Mouse (Mus musculus): Measurements from ENCODE around the gene Leprot.

The Leprot gene

DNA sequence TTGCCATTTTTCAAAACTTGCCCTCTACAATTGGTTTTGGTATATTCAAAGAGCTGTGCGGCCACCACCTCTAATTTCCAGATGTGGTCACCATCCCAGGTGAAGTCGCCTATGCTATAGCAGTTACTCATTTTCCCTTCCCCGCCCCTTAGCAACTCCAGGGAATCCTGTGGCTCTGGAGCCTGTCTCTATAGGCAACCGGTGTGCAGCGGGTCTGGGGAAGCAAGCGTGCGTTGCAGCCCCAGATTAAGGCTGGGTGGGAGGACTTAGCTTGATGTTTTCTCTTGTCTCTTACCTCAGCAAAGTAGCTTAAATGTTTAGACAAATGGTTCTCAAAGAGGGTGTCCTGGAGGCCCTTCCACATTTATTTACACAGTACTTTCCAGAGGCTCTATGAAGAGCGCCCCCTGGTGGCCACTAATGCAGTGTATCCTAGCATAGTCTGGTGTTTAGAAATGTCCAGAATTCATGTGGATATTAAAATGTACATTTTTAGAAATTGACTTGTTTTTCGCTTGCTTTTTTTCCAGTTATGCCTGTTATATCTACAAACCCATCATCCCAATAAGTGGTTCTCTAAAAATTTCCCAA is 16.7 kb downstream of the Leprot start:
- no peak for DNase-seq (ENCODE audit: low spot score)

DNA sequence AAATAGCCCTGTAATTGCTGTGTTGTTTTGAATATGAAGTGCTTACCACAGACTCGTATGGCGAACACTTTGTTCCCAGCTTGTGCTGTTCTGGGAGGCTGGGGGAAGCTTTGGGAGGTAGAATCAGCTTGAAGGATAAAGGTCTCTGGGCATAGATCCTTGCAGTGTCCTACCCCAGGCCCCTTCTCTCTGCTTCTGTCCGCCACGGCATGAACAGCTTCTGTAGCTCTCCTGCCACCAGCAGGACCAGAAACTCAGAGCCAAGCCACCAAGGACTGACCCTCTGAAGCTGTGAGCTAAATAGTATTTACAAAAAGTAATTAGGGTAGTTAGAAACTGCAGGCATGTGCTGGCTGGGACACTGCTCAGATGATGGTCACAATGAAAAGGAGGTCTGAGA is 17.2 kb downstream of the Leprot start:
- DNase-seq (ENCODE audit: low spot score), result no peak

DNA sequence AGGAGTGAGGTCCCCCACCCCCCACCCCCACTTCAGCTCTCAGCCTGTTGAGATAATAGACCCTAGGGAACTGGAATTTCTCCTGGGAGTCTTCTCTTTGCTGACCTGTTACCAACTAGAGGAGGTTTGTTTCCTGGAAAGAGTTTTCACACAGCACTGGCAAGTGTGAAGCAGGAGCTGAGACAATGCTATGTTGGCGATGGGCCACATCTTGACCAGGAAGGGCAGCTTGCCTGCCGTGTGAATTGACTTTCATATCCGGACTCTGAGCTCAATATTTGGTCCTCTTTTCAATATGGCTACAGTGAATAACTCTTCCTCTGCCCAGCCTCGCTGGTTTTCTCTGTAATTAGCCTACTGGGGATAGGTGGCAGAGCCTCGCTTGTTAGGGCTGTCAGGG is 21.6 kb downstream of the Leprot start:
- DNase-seq (ENCODE audit: low spot score), result no peak

DNA sequence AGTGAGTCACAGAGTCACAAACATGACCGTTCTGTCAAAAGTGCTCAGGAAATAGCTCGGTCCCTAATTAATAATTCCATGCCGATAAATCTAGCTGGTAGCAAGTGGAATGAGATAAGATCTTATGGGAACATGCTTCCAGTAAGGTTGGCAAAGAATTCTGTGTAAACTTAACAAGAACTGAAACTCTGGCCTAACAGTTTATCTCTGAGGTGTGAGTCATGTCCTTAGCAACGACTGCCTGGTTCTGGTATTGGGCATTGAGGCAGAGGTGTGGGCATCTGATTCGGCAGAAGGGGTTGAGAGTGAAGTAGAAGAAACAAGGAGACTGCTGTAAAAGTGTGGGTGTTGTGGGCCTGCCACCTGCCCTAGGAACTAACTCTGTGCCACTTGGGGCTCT is 22.3 kb downstream of the Leprot start:
- no peak for DNase-seq (ENCODE audit: low spot score)

DNA sequence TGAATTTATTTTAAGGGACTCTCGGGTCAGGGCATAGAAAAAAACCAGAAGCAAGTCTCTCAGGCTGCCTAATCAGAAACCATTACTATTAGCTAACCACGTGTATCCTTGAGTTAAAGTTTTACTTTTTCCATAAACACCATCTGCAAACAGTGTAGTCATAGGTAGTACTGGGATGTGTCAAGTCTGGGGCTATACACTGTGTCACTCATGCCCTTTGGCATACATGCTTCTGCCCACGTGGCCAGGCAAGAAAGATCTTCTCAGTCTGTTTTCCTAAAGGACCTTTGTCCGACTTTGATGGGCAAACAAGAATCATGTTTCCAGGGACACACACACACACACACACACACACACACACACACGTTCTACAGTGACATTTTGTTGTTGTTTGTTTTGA is 27.3 kb downstream of the Leprot start:
- no peak for DNase-seq (ENCODE audit: low spot score)

DNA sequence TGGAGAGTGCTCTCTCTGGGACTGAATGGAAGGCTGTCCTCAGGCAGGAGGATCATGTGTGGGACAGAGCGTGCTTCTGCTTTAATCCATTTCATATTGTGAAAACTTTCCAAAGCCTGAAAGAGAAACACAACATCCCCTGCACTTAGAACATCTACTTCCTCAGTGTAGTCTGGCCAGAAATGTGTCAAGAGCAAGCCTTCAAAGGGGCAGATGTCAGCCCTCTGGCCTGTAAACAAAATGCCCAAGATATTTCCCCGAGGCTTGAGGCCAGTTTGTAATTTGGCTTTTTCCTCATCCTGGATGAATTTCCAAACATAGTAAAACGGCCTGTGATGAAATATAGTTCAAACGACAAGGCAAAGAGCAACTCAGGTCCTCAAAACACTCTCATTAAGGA is 28.2 kb downstream of the Leprot start:
- DNase-seq (ENCODE audit: low spot score), result no peak

DNA sequence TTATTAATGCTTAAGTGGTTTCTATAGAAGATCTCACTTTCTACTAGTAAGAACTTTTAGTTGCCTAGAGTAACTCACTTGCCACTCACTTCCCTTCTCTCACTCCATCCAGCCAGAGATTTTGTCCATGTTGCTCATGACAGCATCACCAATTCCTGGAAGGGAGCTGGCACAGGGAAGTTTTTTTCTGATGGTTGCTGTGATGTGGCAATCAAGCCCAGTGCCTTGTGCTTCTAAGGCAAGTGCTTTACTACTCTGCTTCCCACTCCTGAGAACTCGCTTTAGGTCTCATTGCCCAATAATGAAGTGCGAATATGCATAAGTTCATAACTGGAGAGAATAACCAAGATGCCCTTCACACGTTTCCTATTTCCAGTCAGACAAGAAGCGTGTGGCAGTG is 35.1 kb downstream of the Leprot start:
- no peak for DNase-seq (ENCODE audit: low spot score)

DNA sequence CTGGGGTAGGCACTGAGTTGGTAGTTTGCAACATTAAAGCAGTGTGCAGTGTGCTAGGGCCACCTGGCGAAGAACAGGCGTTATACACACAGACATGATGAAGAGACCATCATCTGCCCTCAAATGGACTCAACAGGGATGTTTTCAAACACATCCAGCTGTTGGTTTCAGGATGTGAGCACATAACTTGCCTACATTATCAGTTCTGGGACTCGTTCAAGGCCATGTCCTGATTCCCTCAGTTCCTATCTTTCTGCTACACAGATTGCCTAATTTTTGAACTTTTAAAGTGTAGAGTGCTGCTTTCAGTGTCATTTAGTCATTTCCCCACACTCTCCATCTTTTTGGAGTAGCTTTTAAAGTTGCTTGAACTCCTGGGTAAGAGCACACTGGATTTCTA is 35.6 kb downstream of the Leprot start:
- DNase-seq (ENCODE audit: low spot score), result no peak

DNA sequence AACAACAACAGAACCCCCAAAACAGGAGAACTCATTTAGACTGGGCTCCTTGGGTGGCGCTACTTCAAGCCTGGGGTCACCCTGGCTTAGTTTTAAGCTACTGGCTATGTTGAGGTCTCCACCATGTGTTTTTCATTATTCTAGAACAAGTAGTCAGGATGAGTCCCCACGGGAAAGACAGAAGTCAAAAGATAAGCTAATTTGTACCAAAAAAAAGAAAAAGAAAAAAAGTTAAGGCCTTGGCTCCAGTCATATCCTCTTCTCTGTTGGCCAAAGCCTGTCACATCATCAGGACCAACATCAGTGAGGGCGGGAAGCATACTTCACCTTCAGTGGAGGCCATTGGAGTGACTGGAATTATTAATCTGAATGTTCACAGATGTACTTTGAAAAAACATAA is 37.3 kb downstream of the Leprot start:
- no peak for DNase-seq (ENCODE audit: low spot score)

DNA sequence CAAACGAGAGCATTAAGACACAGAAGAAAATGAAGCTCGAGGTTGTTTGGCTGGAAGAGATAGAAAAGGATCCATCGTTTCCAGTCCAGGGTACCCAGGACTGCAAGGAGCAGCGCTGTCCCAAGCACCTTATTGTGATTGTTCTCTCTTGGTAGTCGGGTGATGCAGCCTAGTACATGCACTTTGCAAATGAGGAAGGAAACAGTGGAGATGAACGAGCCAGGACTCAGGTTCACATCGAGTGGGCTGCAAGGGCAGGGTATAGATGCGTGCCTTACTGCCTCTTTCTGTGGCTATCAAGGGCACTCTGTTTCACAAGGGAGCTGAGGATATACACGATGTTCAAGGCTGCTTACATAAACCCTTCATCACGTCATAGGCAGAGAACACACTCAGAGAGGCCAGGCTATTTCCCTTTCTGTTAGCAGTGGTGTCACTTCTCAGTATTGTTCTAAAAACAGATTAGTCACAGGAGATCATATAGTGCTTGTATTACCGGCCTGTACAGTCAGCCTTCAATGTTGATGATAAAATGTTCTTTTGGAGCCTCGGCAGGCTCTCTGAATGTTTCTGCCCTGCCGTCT is 38.8 kb downstream of the Leprot start:
- no peak for DNase-seq (ENCODE audit: low spot score)

DNA sequence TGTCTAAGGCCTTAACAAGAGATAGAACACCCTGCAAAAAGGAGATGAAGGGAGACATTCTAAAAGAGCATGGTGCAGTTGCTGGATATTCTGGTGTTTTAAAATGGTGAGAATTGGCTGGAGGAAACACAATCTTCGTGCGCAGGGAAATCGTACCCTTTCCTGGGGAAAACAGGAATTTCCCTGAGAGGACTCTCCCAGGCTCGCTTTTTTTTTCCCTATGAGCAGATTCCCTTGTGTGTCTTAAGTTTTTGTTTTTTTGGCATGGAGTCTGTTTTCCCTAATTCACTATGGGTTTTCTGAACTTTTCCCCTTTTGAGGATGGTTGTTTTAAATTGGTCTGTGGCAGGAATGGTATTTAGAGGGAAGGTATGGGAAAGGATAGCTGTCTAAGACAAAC is 41.7 kb downstream of the Leprot start:
- DNase-seq (ENCODE audit: low spot score), result no peak

DNA sequence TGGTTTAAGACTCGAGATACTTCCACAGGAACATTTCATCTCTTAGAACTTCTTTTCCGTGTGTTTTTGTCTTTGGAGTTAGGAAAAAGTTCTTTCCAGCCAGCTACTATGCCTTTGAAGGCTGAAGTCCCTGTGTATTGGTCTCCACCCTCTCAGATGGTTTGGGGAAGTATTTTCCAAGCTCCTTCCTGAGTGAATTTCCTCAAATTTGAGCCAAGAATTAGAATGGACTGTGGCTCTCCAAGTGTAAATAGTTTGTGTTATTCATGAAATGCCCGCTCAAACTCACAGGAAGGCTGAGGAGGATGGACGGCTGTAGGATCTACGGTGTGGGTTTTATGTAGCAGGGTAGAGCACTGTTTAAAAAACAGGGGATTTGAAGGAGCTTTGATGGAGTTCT is 42.1 kb downstream of the Leprot start:
- DNase-seq (ENCODE audit: low spot score), result no peak

DNA sequence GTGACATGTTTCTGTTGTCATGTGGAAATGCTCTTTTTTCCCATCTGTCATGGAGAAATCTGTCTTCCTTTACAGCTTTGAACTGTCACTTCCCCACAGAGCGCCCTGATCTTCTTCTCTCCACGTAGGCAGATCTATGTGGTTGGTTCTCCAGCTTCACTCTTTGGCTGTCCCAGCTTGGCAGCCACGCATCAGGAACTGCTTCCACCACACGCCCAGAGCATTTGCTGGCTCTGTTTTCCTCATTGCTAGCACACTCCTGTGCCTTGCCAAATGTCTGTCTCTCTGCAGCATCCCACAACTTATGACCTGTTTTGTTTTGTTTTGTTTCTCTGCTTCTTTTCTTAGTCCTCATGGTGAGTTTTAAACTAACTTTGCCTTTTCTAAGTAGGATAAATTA is 45.4 kb downstream of the Leprot start:
- DNase-seq (ENCODE audit: low spot score), result no peak

DNA sequence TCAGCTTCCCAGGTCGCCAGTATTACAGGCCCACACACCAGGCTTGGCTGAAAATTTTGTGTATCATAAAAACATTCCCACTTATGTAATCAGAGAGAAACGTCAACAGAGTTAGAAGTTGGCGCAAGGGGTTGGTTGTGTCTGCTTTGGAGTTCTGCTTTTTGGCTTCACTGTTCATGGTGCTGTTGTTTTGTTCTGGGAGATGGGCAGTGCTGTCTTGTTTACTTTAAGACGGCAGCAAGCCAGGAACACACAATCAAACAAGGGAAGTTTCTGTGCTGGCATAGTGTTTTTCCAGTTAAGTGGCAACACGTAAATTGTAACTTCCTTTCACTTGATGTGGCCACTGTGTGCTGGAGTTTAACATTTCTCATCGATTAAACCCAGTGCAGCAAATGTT is 47.0 kb downstream of the Leprot start:
- no peak for DNase-seq (ENCODE audit: low spot score)

DNA sequence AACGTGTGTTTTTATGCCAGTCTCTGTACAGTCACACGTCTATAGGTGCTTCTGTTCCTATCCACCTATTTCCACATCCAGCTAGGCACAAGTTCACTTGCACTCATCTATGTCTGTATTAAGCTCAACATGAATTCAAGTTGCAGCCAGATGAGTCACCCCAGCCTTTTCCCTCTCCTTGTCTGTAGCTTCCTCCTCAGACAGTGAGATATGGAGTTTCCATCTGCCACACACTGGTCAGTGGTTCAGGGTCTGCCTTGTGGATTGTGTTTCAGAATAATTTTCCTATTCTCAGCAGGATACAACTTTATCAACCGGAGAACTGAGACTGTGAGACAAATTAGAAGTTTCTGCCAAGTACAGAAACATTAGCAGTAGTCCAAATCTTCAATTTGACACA is 49.7 kb downstream of the Leprot start:
- DNase-seq (ENCODE audit: low spot score), result no peak

DNA sequence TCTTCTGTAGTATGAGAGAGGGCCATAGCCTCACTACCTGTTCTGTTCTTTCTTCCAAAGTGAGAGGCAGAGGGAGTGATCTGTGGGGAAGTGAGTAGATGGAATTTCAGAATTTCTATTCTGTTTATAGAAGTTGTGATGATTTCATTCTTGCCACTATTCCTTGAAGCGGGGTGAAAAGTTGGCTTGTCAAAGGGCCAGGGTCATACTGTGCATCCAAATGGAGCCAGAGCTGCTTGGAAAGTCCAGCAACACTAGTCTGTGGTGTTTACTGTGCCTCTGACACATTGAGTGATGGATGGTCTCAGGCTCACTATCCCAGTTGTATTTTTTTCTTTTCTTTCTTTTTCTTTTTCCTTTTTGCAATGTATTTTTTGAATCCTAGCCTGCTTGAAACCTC is 51.9 kb downstream of the Leprot start:
- DNase-seq (ENCODE audit: low spot score), result no peak

DNA sequence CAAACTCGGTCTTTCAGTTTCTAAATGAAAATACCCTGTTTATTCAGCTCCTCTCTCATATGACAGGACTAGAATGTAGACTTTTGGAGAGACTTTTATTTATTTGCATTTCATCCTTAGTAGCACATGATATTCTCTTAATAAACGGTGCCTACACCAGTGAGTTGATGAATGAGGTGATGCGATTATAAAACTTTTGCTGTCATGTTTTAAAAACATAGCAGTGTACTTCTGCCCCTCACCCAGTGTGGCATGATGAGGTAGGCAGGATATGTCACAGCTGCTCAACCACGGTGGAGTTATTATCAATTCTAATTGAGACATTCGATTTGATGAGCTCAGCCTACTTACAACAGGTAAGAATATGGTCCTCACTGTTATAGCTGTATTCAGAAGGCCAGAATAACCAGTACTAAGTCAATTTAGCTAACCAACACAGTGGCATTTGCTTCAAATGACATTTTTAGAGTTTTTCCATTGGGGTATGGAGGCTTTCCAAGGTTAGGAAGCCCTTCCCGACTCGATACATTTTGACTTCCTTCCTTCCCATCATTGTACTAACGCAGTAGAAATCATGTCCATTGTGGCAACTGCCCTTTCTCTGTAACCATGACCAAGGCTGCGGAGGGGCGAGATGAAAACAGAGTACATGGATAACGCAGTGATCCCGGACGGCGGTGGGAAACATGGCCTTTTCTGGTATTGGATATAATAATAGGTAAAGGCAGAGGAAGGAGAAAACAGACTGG is 53.5 kb downstream of the Leprot start:
- no peak for DNase-seq (ENCODE audit: low spot score)

DNA sequence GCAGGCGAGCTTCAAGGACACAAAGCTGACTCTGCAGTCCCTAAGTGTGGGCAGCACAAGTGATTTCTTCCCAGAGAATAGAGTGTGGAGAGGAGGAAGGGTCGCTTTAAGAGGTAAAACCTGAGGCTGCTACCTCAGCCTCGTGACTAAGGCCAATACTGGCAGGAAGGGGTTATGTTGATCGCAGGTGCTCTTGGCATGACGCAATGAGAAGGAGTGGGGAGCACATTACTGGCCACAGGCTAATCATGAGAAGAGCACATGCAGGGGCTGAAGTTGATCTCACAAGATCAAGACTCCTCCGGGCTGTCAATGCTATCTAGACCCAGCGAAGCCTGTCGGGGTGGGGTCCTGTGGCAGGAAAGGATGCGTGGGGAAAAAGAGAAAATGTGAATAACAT is 57.8 kb downstream of the Leprot start:
- DNase-seq (ENCODE audit: low spot score), result no peak

DNA sequence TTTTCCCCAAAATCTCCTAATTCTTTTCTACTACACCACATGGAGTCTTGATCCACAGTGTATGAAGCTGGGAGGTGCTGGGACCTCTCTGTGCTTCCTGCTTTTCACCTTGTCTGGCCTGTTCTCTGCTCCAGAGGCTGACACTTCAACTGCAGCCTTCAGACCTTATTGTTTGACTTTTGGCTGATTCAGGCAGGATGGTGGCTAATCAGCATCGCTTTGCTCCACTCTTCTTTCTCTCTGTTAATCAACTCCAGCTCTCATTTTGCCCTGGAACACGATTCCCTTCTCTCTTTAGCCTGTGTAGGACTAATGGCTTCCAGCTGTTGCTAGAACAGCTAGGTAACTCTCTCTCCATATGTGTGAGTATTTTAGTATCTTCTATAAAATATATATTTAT is 59.7 kb downstream of the Leprot start:
- no peak for DNase-seq (ENCODE audit: low spot score)

DNA sequence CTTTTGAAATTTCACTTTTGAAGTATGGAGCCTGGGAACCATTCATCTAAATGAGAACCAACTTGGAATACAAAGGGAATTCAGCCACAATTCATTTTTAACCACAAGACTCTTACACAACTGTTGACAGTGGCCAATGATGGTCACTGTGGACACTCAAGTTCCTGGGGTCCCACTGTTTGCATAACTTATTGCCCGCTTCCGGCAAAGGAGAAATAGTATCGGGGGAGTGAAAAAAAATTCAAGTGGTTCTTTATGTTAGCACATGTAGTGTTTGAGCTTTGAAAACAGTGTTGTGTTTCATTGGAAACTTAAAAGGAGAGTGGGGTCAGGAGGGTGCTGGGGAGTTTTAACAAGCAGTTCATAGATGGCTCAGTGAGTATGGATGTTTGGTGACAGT is 60.4 kb downstream of the Leprot start:
- no peak for DNase-seq (ENCODE audit: low spot score)
